23 mouse cellular contexts compared by ENCODE assay signal in the genomic region with DNA sequence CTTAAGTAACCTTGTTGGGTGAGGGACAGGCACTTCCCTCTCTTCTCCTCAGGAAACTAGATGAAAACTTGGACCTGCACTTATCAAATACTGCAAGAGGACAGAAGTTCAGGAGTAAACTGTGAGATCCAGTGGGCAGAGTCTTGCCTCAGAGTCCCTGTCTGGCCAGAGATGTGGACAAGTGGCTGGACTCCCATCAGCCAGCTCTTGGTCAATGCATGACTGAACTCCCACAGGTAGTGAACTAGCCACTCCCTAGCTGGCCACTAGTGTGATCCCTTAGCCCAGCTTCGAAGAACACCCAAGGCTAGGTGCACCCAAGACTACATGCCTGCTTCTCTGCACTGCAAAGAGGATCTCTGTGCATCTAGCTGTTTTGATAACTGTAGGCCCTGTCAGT.
DNase-seq lines count a peak whose midpoint lies in the region; ATAC-seq lines count a peak whose summit lies in the region.
"Had no signal": no experiment of that assay in that cellular context is flagged by ENCODE, and none has a peak within 500 bp of the region (broad histone marks: within the 10 kb centered on the region; RNA-seq: fewer than 3 reads in every experiment).

No protein-coding gene starts in this region.

- H3K4me1 ChIP-seq in kidney, embryonic 15.5 days: no peaks in the 10 kb centered on the region
- no peaks in the 10 kb centered on the region for H3K4me1 ChIP-seq in kidney, embryonic 14.5 days (ENCODE audit: control insufficient read depth, insufficient read depth, low read length)
- H3K4me1 ChIP-seq: forebrain, embryonic 13.5 days; heart, embryonic 10.5 days; heart, embryonic 13.5 days had no signal

- 88% methylated on average over 1 of the region's 1 CpGs for WGBS in kidney, embryonic 15.5 days
- 93% methylated on average over 1 of the region's 1 CpGs for WGBS in kidney, embryonic 14.5 days

- no peaks in the 10 kb centered on the region for H3K27me3 ChIP-seq in kidney, embryonic 15.5 days
- H3K27me3 ChIP-seq in kidney, embryonic 14.5 days (ENCODE audit: control insufficient read depth, insufficient read depth, low read length): no peaks in the 10 kb centered on the region
- H3K27me3 ChIP-seq: forebrain, embryonic 13.5 days; heart, embryonic 13.5 days had no signal

- no peak overlapping the region for H3K27ac ChIP-seq in kidney, embryonic 15.5 days
- no peak overlapping the region for H3K27ac ChIP-seq in kidney, embryonic 14.5 days (ENCODE audit: low read depth, low read length)
- H3K27ac ChIP-seq: forebrain, embryonic 10.5 days; forebrain, embryonic 13.5 days; heart, adult 2 months; heart, embryonic 10.5 days; heart, embryonic 13.5 days; hindbrain, embryonic 14.5 days had no signal

- H3K4me3 ChIP-seq in kidney, embryonic 15.5 days (replicated peaks): no peak overlapping the region
- H3K4me3 ChIP-seq in kidney, embryonic 14.5 days (ENCODE audit: low read length): no peak overlapping the region
- H3K4me3 ChIP-seq: forebrain, embryonic 10.5 days; forebrain, embryonic 13.5 days; heart, adult 2 months; heart, embryonic 10.5 days; heart, embryonic 13.5 days had no signal

- H3K9ac ChIP-seq in kidney, embryonic 15.5 days: no peak overlapping the region
- no peak overlapping the region for H3K9ac ChIP-seq in kidney, embryonic 14.5 days (ENCODE audit: low read depth, low read length)
- H3K9ac ChIP-seq: forebrain, embryonic 13.5 days; heart, embryonic 13.5 days; hindbrain, embryonic 14.5 days had no signal

- H3K9me3 ChIP-seq in kidney, embryonic 15.5 days (replicated peaks): no peaks in the 10 kb centered on the region
- H3K9me3 ChIP-seq in kidney, embryonic 14.5 days (ENCODE audit: control insufficient read depth, low read length): no peaks in the 10 kb centered on the region
- H3K9me3 ChIP-seq: forebrain, embryonic 10.5 days; forebrain, embryonic 13.5 days; heart, embryonic 10.5 days; heart, embryonic 13.5 days had no signal

- no peaks in the 10 kb centered on the region for H3K36me3 ChIP-seq in kidney, embryonic 15.5 days
- no peaks in the 10 kb centered on the region for H3K36me3 ChIP-seq in kidney, embryonic 14.5 days (ENCODE audit: control insufficient read depth, insufficient read depth, low read length)
- H3K36me3 ChIP-seq: forebrain, embryonic 10.5 days; heart, embryonic 10.5 days; heart, embryonic 13.5 days had no signal

- H3K4me2 ChIP-seq in kidney, embryonic 15.5 days: no peak overlapping the region
- H3K4me2 ChIP-seq in kidney, embryonic 14.5 days (replicated peaks; ENCODE audit: low read depth, low read length): no peak overlapping the region
- H3K4me2 ChIP-seq: forebrain, embryonic 13.5 days; heart, embryonic 13.5 days; hindbrain, embryonic 14.5 days had no signal

- peak; percentile 43 for DNase-seq in adrenal gland, postnatal 10 days
- no peak for DNase-seq in adrenal gland, postnatal 25 days
- DNase-seq in kidney, adult 18-20 months: peak; percentile 16
- peak; percentile 18 for DNase-seq in kidney, postnatal 14 days
- DNase-seq in kidney, postnatal 36 days: peak; percentile 33 to 36
- DNase-seq: adrenal gland, adult 8-10 months; cerebellum, adult 18-20 months; cerebellum, adult 9-10 months; cerebellum, postnatal 14 days; gastrocnemius, postnatal 10 days; gastrocnemius, postnatal 36 days; heart, adult 2 months; heart, postnatal 14 days; heart, postnatal 4 days had no signal

- no peak for ATAC-seq in kidney, embryonic 15.5 days (replicated peaks; ENCODE audit: low FRiP score)
- ATAC-seq in kidney, embryonic 14.5 days (ENCODE audit: low FRiP score, low TSS enrichment): no peak
- ATAC-seq: activated CD4-positive, CD25-positive, alpha-beta regulatory T cell, adult 4 months; forebrain, embryonic 13.5 days; forebrain, embryonic 16.5 days had no signal
